Mouse (Mus musculus) stomach, postnatal 0 days (tissue): ENCODE results near the gene Lor. TPM values are rescaled to one million over a fixed set of nuclear protein-coding genes. Genes with fewer than 3 reads are reported as not detected.
A peak's percentile ranks its signal among the peaks of the same experiment; 100 is the strongest.

Experiments
- ATAC-seq: fragments of 200-750 bp; cut with Nextera tagmentation; 2 replicates; pipeline ENCODE4 v1.8.0; 2017; ENCODE audit not compliant: low FRiP score, low TSS enrichment
- DNase-seq: peaks from one replicate; pipeline ENCODE4 v3.0.0-alpha.2; 2016; ENCODE audit warnings: low spot score
- H3K27ac ChIP-seq: fragments of 300-500 bp; sonication (generic); replicated peaks from 2 replicates; pipeline ENCODE4 v1.5.1; 2014; ENCODE audit warnings: mild to moderate bottlenecking, control low read depth
- H3K27me3 ChIP-seq: fragments of 300-500 bp; sonication (generic); 2 replicates; pipeline ENCODE4 v1.6.1; 2014; ENCODE audit warnings: low read length; ENCODE audit not compliant: control insufficient read depth, insufficient read depth
- H3K36me3 ChIP-seq: fragments of 300-500 bp; sonication (generic); 2 replicates; pipeline ENCODE4 v1.6.1; 2014; ENCODE audit warnings: low read length, mixed read lengths; ENCODE audit not compliant: control insufficient read depth, insufficient read depth
- H3K4me1 ChIP-seq: fragments of 300-500 bp; sonication (generic); replicated peaks from 2 replicates; pipeline ENCODE4 v1.6.1; 2014; ENCODE audit warnings: antibody characterized with exemption; ENCODE audit not compliant: control insufficient read depth, insufficient read depth
- H3K4me2 ChIP-seq: fragments of 300-500 bp; sonication (generic); replicated peaks from 2 replicates; pipeline ENCODE4 v1.6.1; 2014; ENCODE audit warnings: low read depth, mild to moderate bottlenecking, control low read depth, moderate library complexity
- H3K4me3 ChIP-seq: fragments of 300-500 bp; sonication (generic); 2 replicates; pipeline ENCODE4 v1.5.1; 2014; ENCODE audit warnings: low read depth, low read length, control low read depth
- H3K9ac ChIP-seq: fragments of 300-500 bp; sonication (generic); 2 replicates; pipeline ENCODE4 v1.6.1; 2014; ENCODE audit warnings: mild to moderate bottlenecking, low read length, control low read depth, mixed read lengths
- H3K9me3 ChIP-seq: fragments of 300-500 bp; sonication (generic); 2 replicates; pipeline ENCODE4 v1.6.1; 2016; ENCODE audit warnings: low read length; ENCODE audit not compliant: control insufficient read depth
- CTCF ChIP-seq: IDR thresholded peaks from 2 replicates; pipeline ENCODE4 v1.5.1; 2016; ENCODE audit warnings: antibody characterized with exemption, low read depth, mild to moderate bottlenecking, moderate library complexity
- EP300 ChIP-seq: optimal IDR thresholded peaks from 2 replicates; pipeline ENCODE3; 2016; ENCODE audit warnings: antibody characterized with exemption
- WGBS: fragments of 180-500 bp; shearing (Covaris S2); extraction: QIAGEN DNeasy Blood & Tissue Kit; methylation state at CpG from one replicate; pipeline ENCODE4 v1.1.7; 2014; 5-methylcytosine and 5-hydroxymethylcytosine counted together
- microRNA-seq: library from miRNA; unstranded; fragments of <30 nt; microRNA quantifications from one replicate; pipeline ENCODE4, GENCODE M21; 2016
- polyA plus RNA-seq: library from polyadenylated mRNA; unstranded; fragments of >200 nt; fragmentation: Nextera tagmentation; extraction: Ambion mirVana; gene quantifications from 2 replicates; pipeline ENCODE4 v1.2.1, GENCODE M21; 2015

Gene Lor
- polyA plus RNA-seq, 1 experiment from 2014 or later, result 1,111 TPM

DNA sequence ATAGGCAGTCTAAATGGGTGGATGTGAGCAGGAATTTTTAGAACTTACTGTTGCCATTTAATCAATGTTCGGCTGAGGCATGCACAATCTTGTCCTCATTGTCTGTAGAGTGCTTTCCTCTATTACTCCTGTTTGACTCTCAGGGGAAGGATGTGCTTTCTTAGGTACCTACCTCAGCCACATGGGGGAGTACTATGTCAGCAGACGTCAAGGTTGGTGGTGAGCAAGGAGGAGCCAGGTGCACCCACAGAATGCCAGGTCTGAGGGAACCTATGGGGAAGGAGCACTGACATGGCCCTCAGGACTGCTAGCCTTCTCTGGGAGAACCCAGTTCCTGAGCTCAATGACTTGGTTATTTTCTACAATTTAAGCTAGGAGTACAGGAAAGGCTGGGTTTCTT lies 49.7 kb downstream of the Lor start:
- TF ChIP-seq EP300 (no peak), CTCF (peak; percentile 58)
- DNase-seq, result no peak
- 32% methylated on average over 2 of the region's 2 CpGs for WGBS

More for the DNA sequence above, 49.7 kb downstream of the Lor start:
- Histone ChIP-seq H3K4me1 (no peaks in the 10 kb centered on the region), H3K27me3 (no peaks in the 10 kb centered on the region), H3K36me3 (no peaks in the 10 kb centered on the region), H3K9ac (no peak overlapping the region), H3K4me2 (no peak overlapping the region), H3K27ac (peak overlapping the region; percentile 67; the same call in 1 of the 2 replicates), H3K9me3 (no peaks in the 10 kb centered on the region), H3K4me3 (no peak overlapping the region)
- ATAC-seq, result peak; percentile 42; the same call in 1 of the 2 replicates

Small RNA genes within 50 kb of the gene (microRNA-seq; reads per million reads assigned to microRNA genes)
- gene Gm25145, result not detected

Other genes with a start within 250 kb of the Lor start
- gene Pglyrp3, start 68.6 kb downstream of the Lor start, polyA plus RNA-seq, result 4.3 and 4.6 TPM in 2 replicates
- 2.3 and 2.9 TPM in 2 replicates for gene Prr9, start 40.8 kb upstream of the Lor start, polyA plus RNA-seq
- not detected in 2 replicates for gene Lelp1, start 59.6 kb upstream of the Lor start, polyA plus RNA-seq
- 181 and 190 TPM in 2 replicates for gene Sprr2a1, start 132.7 kb upstream of the Lor start, polyA plus RNA-seq
- gene Sprr2a2, start 132.8 kb upstream of the Lor start, polyA plus RNA-seq, result 13,620 and 14,516 TPM in 2 replicates
- gene Sprr2a3, start 202.3 kb upstream of the Lor start, polyA plus RNA-seq, result 712 and 819 TPM in 2 replicates
- 20.8 and 22.8 TPM in 2 replicates for gene Sprr2b, start 233.5 kb upstream of the Lor start, polyA plus RNA-seq